Mouse (Mus musculus): ENCODE measurements around the gene Csf1. TPM values are rescaled to one million over a fixed set of nuclear protein-coding genes. Genes with fewer than 3 reads are reported as not detected.
A peak's percentile ranks its signal among the peaks of the same experiment; 100 is the strongest.

The Csf1 gene
- polyA plus RNA-seq, 1 experiment from 2014 or later = 6.0 TPM

DNA sequence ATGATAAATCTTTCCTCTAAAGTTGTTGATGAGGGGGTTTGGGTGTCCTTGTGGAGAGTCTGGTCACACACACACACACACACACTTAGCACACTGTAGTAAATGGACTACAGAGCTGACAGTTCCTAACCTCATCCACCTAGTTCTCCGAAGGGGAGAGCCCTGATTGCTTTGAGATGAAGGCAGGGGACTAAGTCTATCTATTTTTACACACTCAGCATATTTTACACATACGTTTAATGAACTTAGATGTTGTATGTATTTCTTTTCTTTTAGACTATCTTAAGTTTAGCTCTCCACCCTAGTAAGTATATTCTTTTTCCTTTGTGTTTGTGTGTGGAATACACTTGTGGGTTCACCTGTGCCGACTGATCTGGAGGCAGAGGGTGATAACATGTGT is 34.6 kb upstream of the Csf1 start:
- Histone ChIP-seq H3K4me2 (ENCODE audit: low read depth, low read length, severe bottlenecking) (no peak overlapping the region), H3K9me3 (ENCODE audit: control insufficient read depth, low read length) (no peaks in the 10 kb centered on the region), H3K4me3 (ENCODE audit: low read depth, low read length) (no peak overlapping the region), H3K4me1 (replicated peaks; ENCODE audit: control insufficient read depth, insufficient read depth, low read length) (peaks cover 8% of the 10 kb centered on the region), H3K27me3 (ENCODE audit: control insufficient read depth, insufficient read depth, low read length) (no peaks in the 10 kb centered on the region), H3K9ac (ENCODE audit: low read length) (no peak overlapping the region), H3K27ac (ENCODE audit: low read depth, low read length) (no peak overlapping the region), H3K36me3 (ENCODE audit: control insufficient read depth, insufficient read depth, low read length) (no peaks in the 10 kb centered on the region)
- DNase-seq (ENCODE audit: low spot score) = no peak
- no peak for ATAC-seq (replicated peaks; ENCODE audit: low FRiP score)
- 90% methylated on average over 3 of the region's 3 CpGs for WGBS

DNA sequence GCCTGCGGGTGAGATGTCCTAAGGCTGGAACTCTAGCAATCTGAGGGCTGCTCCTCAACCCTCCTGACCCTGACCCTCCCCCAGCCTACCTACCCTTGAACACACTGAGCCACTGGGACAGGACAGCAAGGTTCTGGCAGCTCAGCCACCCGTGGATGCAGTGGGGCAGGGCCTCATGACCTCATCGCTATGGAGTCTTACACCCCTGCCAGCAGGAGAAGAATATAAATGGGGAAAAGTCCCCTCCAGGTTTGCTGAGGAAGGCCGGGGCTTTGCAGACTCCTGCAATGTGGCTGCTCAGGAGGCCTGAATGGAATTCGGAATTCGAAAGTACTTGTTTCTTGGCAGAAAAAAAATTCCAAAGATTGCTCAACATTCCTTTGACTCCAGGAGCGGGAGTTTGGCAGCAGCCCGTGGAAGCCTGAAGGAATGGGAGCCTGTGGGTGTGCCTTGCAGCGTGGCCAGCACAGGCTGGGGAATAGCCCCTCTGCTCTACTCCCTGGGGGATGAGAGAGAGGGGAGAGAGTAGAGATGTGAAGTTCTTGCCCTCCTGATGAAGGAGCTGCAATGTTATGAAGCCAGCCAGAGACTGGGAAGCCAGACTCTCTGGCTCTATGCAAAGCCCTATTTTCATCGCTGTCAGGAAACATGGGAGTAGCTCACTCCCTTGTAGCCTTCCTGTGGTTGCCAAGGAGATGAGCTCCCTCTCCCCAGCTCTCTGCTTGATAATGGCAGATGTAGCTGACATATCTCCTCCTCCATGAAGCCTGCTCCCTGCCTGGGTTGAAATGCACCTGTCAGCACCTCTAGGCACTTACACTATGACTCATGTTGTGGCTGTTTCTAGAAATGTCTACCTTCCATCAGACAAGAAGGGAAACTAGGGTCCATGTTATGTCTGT is 33.3 kb upstream of the Csf1 start:
- Histone ChIP-seq H3K27ac (ENCODE audit: low read depth, low read length) (peak overlapping the region; percentile 19; the same call in 1 of the 2 replicates), H3K4me2 (ENCODE audit: low read depth, low read length, severe bottlenecking) (no peak overlapping the region), H3K9me3 (ENCODE audit: control insufficient read depth, low read length) (no peaks in the 10 kb centered on the region), H3K27me3 (ENCODE audit: control insufficient read depth, insufficient read depth, low read length) (no peaks in the 10 kb centered on the region), H3K36me3 (ENCODE audit: control insufficient read depth, insufficient read depth, low read length) (no peaks in the 10 kb centered on the region), H3K4me3 (ENCODE audit: low read depth, low read length) (no peak overlapping the region), H3K9ac (ENCODE audit: low read length) (peak overlapping the region; percentile 9; the same call in 1 of the 2 replicates), H3K4me1 (replicated peaks; ENCODE audit: control insufficient read depth, insufficient read depth, low read length) (peaks cover 8% of the 10 kb centered on the region)
- WGBS = 16% methylated on average over 10 of the region's 10 CpGs
- ATAC-seq (replicated peaks; ENCODE audit: low FRiP score) (peak; percentile 53; the same call in 1 of the 2 replicates), DNase-seq (ENCODE audit: low spot score) (peak; percentile 52)

DNA sequence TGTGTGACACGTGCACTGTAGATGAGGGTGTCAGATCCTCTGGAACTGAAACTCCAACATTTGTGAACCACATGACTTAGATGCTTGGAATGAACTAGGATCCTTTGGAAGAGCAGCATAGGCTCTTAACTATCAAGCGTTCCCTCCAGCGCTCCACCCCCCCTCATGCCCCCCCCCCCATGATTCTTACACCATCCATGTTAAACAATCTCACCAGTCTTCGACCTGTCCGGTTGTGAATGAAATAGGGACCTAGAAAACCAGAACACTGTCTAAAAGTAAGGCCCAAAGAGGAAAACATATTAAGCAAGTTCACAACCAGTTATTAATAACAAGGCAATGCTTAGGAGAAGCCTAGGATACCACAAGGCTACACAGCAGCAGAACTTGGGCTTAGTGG is 32.5 kb upstream of the Csf1 start:
- H3K4me3 ChIP-seq (ENCODE audit: low read depth, low read length) = no peak overlapping the region
- ATAC-seq (replicated peaks; ENCODE audit: low FRiP score) (no peak), DNase-seq (ENCODE audit: low spot score) (no peak)
- WGBS = 98% methylated on average over 5 of the region's 5 CpGs
- no peaks in the 10 kb centered on the region for H3K27me3 ChIP-seq (ENCODE audit: control insufficient read depth, insufficient read depth, low read length)
- peaks cover 9% of the 10 kb centered on the region for H3K4me1 ChIP-seq (replicated peaks; ENCODE audit: control insufficient read depth, insufficient read depth, low read length)
- no peaks in the 10 kb centered on the region for H3K36me3 ChIP-seq (ENCODE audit: control insufficient read depth, insufficient read depth, low read length)
- H3K9me3 ChIP-seq (ENCODE audit: control insufficient read depth, low read length) = no peaks in the 10 kb centered on the region
- H3K9ac ChIP-seq (ENCODE audit: low read length) = no peak overlapping the region
- H3K4me2 ChIP-seq (ENCODE audit: low read depth, low read length, severe bottlenecking) = no peak overlapping the region
- H3K27ac ChIP-seq (ENCODE audit: low read depth, low read length) = no peak overlapping the region

DNA sequence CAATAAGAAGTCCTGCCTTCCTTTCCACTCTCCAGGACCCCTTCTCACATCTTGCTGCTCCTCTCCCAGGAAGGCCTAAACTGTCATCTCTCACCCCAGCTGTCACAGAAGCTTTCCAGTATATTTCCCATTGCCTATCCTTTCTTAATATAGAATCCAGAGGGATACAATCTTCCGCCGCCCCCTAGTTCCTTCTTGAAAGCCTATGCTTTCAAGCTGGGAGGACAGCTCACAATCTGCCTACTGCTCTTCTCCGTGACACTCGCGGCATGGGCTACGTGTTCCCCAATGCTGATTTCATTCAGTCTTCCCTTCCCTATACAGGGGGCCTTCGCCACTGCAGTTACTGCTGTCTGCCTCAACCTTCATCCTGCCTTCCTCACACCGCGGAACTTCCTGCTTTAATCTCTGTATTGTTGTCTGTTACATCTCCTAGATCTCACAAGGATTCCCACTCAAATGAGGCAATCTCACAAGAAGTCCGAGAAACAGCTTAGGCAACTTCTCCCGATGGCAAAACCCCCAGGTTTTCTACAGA is 30.6 kb upstream of the Csf1 start:
- Histone ChIP-seq H3K9me3 (ENCODE audit: control insufficient read depth, low read length) (no peaks in the 10 kb centered on the region), H3K4me3 (ENCODE audit: low read depth, low read length) (no peak overlapping the region), H3K27ac (ENCODE audit: low read depth, low read length) (no peak overlapping the region), H3K4me2 (ENCODE audit: low read depth, low read length, severe bottlenecking) (no peak overlapping the region), H3K4me1 (replicated peaks; ENCODE audit: control insufficient read depth, insufficient read depth, low read length) (peaks cover 20% of the 10 kb centered on the region), H3K36me3 (ENCODE audit: control insufficient read depth, insufficient read depth, low read length) (no peaks in the 10 kb centered on the region), H3K9ac (ENCODE audit: low read length) (no peak overlapping the region), H3K27me3 (ENCODE audit: control insufficient read depth, insufficient read depth, low read length) (no peaks in the 10 kb centered on the region)
- ATAC-seq (replicated peaks; ENCODE audit: low FRiP score) (no peak), DNase-seq (ENCODE audit: low spot score) (no peak)
- WGBS = 91% methylated on average over 11 of the region's 11 CpGs

DNA sequence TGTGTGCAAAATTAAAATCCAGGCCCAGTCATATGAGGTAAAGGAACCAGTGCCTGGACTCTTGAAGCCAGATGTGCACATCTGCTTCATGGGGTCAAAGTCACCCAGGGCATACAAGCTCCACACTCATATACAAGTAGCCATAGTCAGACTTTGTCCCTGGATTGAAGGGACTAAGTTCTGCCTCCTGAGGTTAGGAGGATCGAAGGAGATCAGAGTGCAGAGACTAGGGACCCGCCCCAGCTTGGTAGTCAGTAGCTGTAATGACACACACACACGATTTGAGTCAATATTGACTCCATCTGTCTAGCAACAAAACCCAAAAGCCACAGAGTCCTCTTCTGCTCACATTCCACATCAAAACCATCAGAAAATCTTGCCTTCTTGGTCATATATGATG is 30.0 kb upstream of the Csf1 start:
- H3K27me3 ChIP-seq (ENCODE audit: control insufficient read depth, insufficient read depth, low read length) = no peaks in the 10 kb centered on the region
- no peaks in the 10 kb centered on the region for H3K36me3 ChIP-seq (ENCODE audit: control insufficient read depth, insufficient read depth, low read length)
- DNase-seq (ENCODE audit: low spot score) (no peak), ATAC-seq (replicated peaks; ENCODE audit: low FRiP score) (no peak)
- peaks cover 20% of the 10 kb centered on the region for H3K4me1 ChIP-seq (replicated peaks; ENCODE audit: control insufficient read depth, insufficient read depth, low read length)
- no peaks in the 10 kb centered on the region for H3K9me3 ChIP-seq (ENCODE audit: control insufficient read depth, low read length)
- H3K4me2 ChIP-seq (ENCODE audit: low read depth, low read length, severe bottlenecking) = no peak overlapping the region
- 92% methylated on average over 3 of the region's 3 CpGs for WGBS
- H3K4me3 ChIP-seq (ENCODE audit: low read depth, low read length) = no peak overlapping the region
- H3K27ac ChIP-seq (ENCODE audit: low read depth, low read length) = no peak overlapping the region
- H3K9ac ChIP-seq (ENCODE audit: low read length) = no peak overlapping the region

DNA sequence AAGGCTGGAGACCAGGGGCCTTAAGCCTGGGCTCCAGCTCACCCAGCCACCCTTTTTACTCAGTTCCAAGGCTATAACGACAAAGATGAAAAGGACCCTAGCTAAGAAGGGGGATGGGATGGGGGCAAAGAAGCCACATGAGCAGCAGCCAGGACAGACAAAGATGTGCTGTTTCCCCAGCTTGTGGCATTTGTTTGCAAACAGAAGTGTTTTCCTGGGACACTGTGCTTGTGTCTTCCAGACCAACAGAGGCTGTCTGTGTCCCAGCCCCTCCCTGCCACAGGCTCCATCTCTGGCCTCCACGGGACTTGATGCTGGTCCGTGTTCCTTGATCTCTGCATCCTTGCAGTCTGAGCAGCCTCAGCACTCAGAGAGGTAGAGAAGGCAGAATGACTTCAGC is 28.6 kb upstream of the Csf1 start:
- ATAC-seq (replicated peaks; ENCODE audit: low FRiP score) (no peak), DNase-seq (ENCODE audit: low spot score) (no peak)
- Histone ChIP-seq H3K9ac (ENCODE audit: low read length) (no peak overlapping the region), H3K4me3 (ENCODE audit: low read depth, low read length) (no peak overlapping the region), H3K4me2 (ENCODE audit: low read depth, low read length, severe bottlenecking) (no peak overlapping the region), H3K27me3 (ENCODE audit: control insufficient read depth, insufficient read depth, low read length) (no peaks in the 10 kb centered on the region), H3K36me3 (ENCODE audit: control insufficient read depth, insufficient read depth, low read length) (no peaks in the 10 kb centered on the region), H3K9me3 (ENCODE audit: control insufficient read depth, low read length) (no peaks in the 10 kb centered on the region), H3K4me1 (replicated peaks; ENCODE audit: control insufficient read depth, insufficient read depth, low read length) (peaks cover 20% of the 10 kb centered on the region), H3K27ac (ENCODE audit: low read depth, low read length) (no peak overlapping the region)
- 57% methylated on average over 3 of the region's 3 CpGs for WGBS

DNA sequence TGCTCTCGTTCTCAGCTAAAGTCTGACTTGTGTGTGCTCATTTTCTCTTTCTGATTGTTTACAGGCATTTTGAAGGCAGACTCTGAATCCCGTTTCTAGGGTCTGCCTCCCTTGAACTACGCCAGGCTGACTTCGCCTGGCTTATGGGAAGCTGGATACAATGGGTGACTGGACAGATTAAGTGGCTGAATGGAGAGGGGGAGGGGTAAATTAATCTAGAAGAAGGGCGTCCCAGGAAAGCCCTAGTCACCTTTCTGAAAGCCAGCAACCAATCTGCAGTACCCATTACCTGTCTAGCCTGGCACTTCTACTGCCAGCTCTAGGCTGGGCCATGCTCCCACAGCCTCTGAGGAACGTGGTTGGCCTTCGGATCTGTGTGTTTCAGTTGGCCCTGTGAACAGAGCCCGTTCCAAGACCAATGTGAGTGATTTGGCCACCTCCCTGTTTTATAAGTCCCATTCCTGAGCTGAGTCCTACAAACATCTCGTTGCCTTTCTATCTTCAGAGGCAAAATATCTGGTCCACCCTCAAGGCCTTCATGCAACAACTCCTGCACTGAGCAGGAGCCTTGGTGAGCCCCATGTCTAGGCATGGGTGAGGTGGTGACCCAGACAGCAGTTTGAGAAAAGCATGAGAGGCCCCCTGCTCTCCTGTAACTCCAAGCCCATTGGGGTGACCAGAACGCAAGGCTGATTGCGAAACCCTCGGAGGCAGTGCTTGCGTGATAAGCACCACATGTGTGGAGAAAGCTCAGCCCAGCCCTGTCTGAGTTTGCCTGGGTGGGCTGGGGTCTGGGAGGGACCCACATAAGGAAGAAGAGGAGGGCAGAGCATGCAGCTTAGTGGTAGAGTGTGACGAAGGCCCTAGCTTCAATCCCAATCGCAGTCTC is 27.6 kb upstream of the Csf1 start:
- Histone ChIP-seq H3K4me2 (ENCODE audit: low read depth, low read length, severe bottlenecking) (0 out of 2 replicates have a peak overlapping the region, but pooled peaks have one; percentile 8), H3K9me3 (ENCODE audit: control insufficient read depth, low read length) (no peaks in the 10 kb centered on the region), H3K9ac (ENCODE audit: low read length) (peak overlapping the region; percentile 27; the same call in 1 of the 2 replicates), H3K27me3 (ENCODE audit: control insufficient read depth, insufficient read depth, low read length) (no peaks in the 10 kb centered on the region), H3K4me3 (ENCODE audit: low read depth, low read length) (no peak overlapping the region), H3K27ac (ENCODE audit: low read depth, low read length) (no peak overlapping the region), H3K4me1 (replicated peaks; ENCODE audit: control insufficient read depth, insufficient read depth, low read length) (peaks cover 12% of the 10 kb centered on the region), H3K36me3 (ENCODE audit: control insufficient read depth, insufficient read depth, low read length) (no peaks in the 10 kb centered on the region)
- DNase-seq (ENCODE audit: low spot score) (no peak), ATAC-seq (replicated peaks; ENCODE audit: low FRiP score) (no peak)
- 65% methylated on average over 15 of the region's 15 CpGs for WGBS

DNA sequence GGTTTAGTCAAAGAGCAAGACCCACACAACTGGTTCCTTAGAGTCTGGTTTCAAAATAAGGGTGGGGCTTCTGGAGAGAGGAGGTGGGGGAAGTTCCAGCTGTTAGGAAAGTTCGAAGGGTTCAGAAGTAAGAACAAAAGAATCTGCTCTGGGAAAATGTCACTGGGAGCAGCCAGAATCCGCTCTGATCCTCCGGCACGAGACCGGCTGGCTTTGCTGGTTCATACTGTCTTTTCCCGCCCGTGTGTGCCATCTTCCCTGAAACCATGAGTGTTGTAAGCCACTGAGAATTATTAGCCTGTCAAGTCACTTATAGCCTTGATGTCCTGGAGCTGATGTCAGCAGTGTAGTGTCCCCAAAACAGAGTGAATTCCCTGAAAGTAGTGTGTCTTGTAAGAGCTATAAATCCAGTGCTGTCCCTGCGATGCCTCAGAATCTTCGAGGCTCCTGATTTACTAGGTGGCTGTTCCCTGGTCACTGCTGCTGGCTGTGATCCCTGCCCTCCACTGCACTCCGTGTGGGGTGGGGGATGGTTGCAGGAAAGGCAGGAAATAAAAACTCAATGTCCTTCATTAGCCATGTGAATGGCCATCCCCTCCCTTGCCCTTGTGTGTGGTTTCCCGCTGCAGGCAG is 26.8 kb upstream of the Csf1 start:
- ATAC-seq (replicated peaks; ENCODE audit: low FRiP score) (no peak), DNase-seq (ENCODE audit: low spot score) (no peak)
- 0 out of 2 replicates have a peak overlapping the region, but pooled peaks have one; percentile 8 for H3K4me2 ChIP-seq (ENCODE audit: low read depth, low read length, severe bottlenecking)
- no peaks in the 10 kb centered on the region for H3K9me3 ChIP-seq (ENCODE audit: control insufficient read depth, low read length)
- 47% methylated on average over 11 of the region's 11 CpGs for WGBS
- no peaks in the 10 kb centered on the region for H3K27me3 ChIP-seq (ENCODE audit: control insufficient read depth, insufficient read depth, low read length)
- no peak overlapping the region for H3K4me3 ChIP-seq (ENCODE audit: low read depth, low read length)
- no peaks in the 10 kb centered on the region for H3K36me3 ChIP-seq (ENCODE audit: control insufficient read depth, insufficient read depth, low read length)
- peak overlapping the region; percentile 27; the same call in 1 of the 2 replicates for H3K9ac ChIP-seq (ENCODE audit: low read length)
- no peak overlapping the region for H3K27ac ChIP-seq (ENCODE audit: low read depth, low read length)
- peaks cover 12% of the 10 kb centered on the region for H3K4me1 ChIP-seq (replicated peaks; ENCODE audit: control insufficient read depth, insufficient read depth, low read length)

Data from forebrain, embryonic 11.5 days (tissue).